Mouse (Mus musculus): Measurements from ENCODE around the gene D17H6S53E. TPM values are rescaled to one million over a fixed set of nuclear protein-coding genes. Genes with fewer than 3 reads are reported as not detected.
"Not testable (repeated sequence)": the region's sequence is repeated elsewhere in the genome, so short reads cannot be mapped to it uniquely, and the experiment has no call there.

D17H6S53E gene
- polyA plus RNA-seq, 1 experiment from 2014 or later, result 8.4 TPM

GRCm38 (mm10) chr17:35105740-35106389 is 20.3 kb upstream of the D17H6S53E start:
- H3K27ac ChIP-seq, result no peak overlapping the region
- H3K36me3 ChIP-seq, result peaks cover 35% of the 10 kb centered on the region
- no peaks in the 10 kb centered on the region for H3K27me3 ChIP-seq (ENCODE audit: low read depth, poor library complexity, severe bottlenecking)
- 35% methylated on average over 13 of the region's 13 CpGs for WGBS
- peak overlapping the region; percentile 13; the same call in 1 of the 2 replicates for H3K4me3 ChIP-seq
- H3K9me3 ChIP-seq (replicated peaks), result no peaks in the 10 kb centered on the region
- peaks cover 8% of the 10 kb centered on the region; the same call in 1 of the 2 replicates for H3K4me1 ChIP-seq
- peak; percentile 40 for DNase-seq (ENCODE audit: low spot score)

- Histone ChIP-seq H3K4me3 (no peak overlapping the region), H3K36me3 (peaks cover 29% of the 10 kb centered on the region), H3K9me3 (replicated peaks) (no peaks in the 10 kb centered on the region), H3K27me3 (ENCODE audit: low read depth, poor library complexity, severe bottlenecking) (no peaks in the 10 kb centered on the region), H3K27ac (no peak overlapping the region), H3K4me1 (peaks cover 8% of the 10 kb centered on the region; the same call in 1 of the 2 replicates)
- no peak for DNase-seq (ENCODE audit: low spot score)
- WGBS, result 80% methylated on average over 3 of the region's 3 CpGs
Measured at GRCm38 (mm10) chr17:35106522-35106921, 19.7 kb upstream of the D17H6S53E start.

- DNase-seq (ENCODE audit: low spot score), result no peak
- Histone ChIP-seq H3K9me3 (replicated peaks) (no peaks in the 10 kb centered on the region), H3K27me3 (ENCODE audit: low read depth, poor library complexity, severe bottlenecking) (no peaks in the 10 kb centered on the region), H3K4me3 (no peak within 1 kb of the TSS), H3K27ac (no peak within 1 kb of the TSS), H3K36me3 (peaks cover 13% of the 10 kb centered on the region), H3K4me1 (peaks cover 8% of the 10 kb centered on the region; the same call in 1 of the 2 replicates)
- WGBS, result 87% methylated on average over 6 of the region's 6 CpGs
Measured at GRCm38 (mm10) chr17:35108097-35108496, 18.1 kb upstream of the D17H6S53E start, which contains the start of gene Ly6g5c. TSS of gene Ly6g5c (plus strand) at chr17:35108279.

GRCm38 (mm10) chr17:35111774-35112173 is 14.4 kb upstream of the D17H6S53E start:
- Histone ChIP-seq H3K36me3 (peaks cover 31% of the 10 kb centered on the region), H3K27ac (no peak overlapping the region), H3K4me1 (no peaks in the 10 kb centered on the region), H3K4me3 (no peak overlapping the region), H3K9me3 (replicated peaks) (no peaks in the 10 kb centered on the region), H3K27me3 (ENCODE audit: low read depth, poor library complexity, severe bottlenecking) (no peaks in the 10 kb centered on the region)
- no peak for DNase-seq (ENCODE audit: low spot score)
- WGBS, result 89% methylated on average over 9 of the region's 9 CpGs

- no peak for DNase-seq (ENCODE audit: low spot score)
- Histone ChIP-seq H3K36me3 (peaks cover 59% of the 10 kb centered on the region), H3K4me1 (peaks cover 9% of the 10 kb centered on the region), H3K27ac (no peak within 1 kb of the TSS), H3K4me3 (no peak within 1 kb of the TSS), H3K9me3 (replicated peaks) (no peaks in the 10 kb centered on the region), H3K27me3 (ENCODE audit: low read depth, poor library complexity, severe bottlenecking) (no peaks in the 10 kb centered on the region)
- 86% methylated on average over 8 of the region's 8 CpGs for WGBS
Measured at GRCm38 (mm10) chr17:35115046-35116019, 10.8 kb upstream of the D17H6S53E start, which contains the start of gene Ly6g5b. TSS of gene Ly6g5b (minus strand) at chr17:35115428.

- peak; percentile 46 for DNase-seq (ENCODE audit: low spot score)
- no peaks in the 10 kb centered on the region for H3K9me3 ChIP-seq (replicated peaks)
- H3K4me3 ChIP-seq, result peak overlapping the region; percentile 89
- under 1% methylated on average over 33 of the region's 33 CpGs for WGBS
- H3K36me3 ChIP-seq, result peaks cover 60% of the 10 kb centered on the region
- H3K27ac ChIP-seq, result peak overlapping the region; percentile 90
- peaks cover 29% of the 10 kb centered on the region for H3K4me1 ChIP-seq
- H3K27me3 ChIP-seq (ENCODE audit: low read depth, poor library complexity, severe bottlenecking), result no peaks in the 10 kb centered on the region
Measured at GRCm38 (mm10) chr17:35120745-35121142, 5.4 kb upstream of the D17H6S53E start.

GRCm38 (mm10) chr17:35121143-35121799 is 4.9 kb upstream of the D17H6S53E start, which contains the start of gene Gpank1:
TSS of gene Gpank1 (plus strand) at chr17:35121455.
- WGBS, result under 1% methylated on average over 50 of the region's 50 CpGs
- Histone ChIP-seq H3K27ac (peak within 1 kb of the TSS; percentile 90), H3K4me3 (peak within 1 kb of the TSS; percentile 89), H3K27me3 (ENCODE audit: low read depth, poor library complexity, severe bottlenecking) (no peaks in the 10 kb centered on the region), H3K4me1 (peaks cover 32% of the 10 kb centered on the region), H3K36me3 (peaks cover 55% of the 10 kb centered on the region), H3K9me3 (replicated peaks) (no peaks in the 10 kb centered on the region)
- DNase-seq (ENCODE audit: low spot score), result peak; percentile 98

- H3K4me1 ChIP-seq, result peaks cover 38% of the 10 kb centered on the region
- no peaks in the 10 kb centered on the region for H3K9me3 ChIP-seq (replicated peaks)
- peak within 1 kb of the TSS; percentile 89 for H3K4me3 ChIP-seq
- H3K27me3 ChIP-seq (ENCODE audit: low read depth, poor library complexity, severe bottlenecking), result no peaks in the 10 kb centered on the region
- DNase-seq (ENCODE audit: low spot score), result peak; percentile 70
- peaks cover 51% of the 10 kb centered on the region for H3K36me3 ChIP-seq
- H3K27ac ChIP-seq, result peak within 1 kb of the TSS; percentile 90
- WGBS, result 1% methylated on average over 19 of the region's 19 CpGs
Measured at GRCm38 (mm10) chr17:35121871-35122303, 4.3 kb upstream of the D17H6S53E start, which contains the start of gene Csnk2b. TSS of gene Csnk2b (minus strand) at chr17:35122053.

GRCm38 (mm10) chr17:35123287-35123686 is 2.9 kb upstream of the D17H6S53E start:
- H3K27me3 ChIP-seq (ENCODE audit: low read depth, poor library complexity, severe bottlenecking); DNase-seq (ENCODE audit: low spot score); H3K4me3 ChIP-seq; H3K9me3 ChIP-seq (replicated peaks); H3K27ac ChIP-seq: not testable (repeated sequence)
- Histone ChIP-seq H3K36me3 (peaks cover 48% of the 10 kb centered on the region), H3K4me1 (peaks cover 49% of the 10 kb centered on the region)
- WGBS, result 92% methylated on average over 9 of the region's 9 CpGs

GRCm38 (mm10) chr17:35124261-35124896 is 1.8 kb upstream of the D17H6S53E start:
- Histone ChIP-seq H3K36me3 (peaks cover 45% of the 10 kb centered on the region), H3K4me3 (0 out of 2 replicates have a peak overlapping the region, but pooled peaks have one; percentile 1), H3K4me1 (peaks cover 57% of the 10 kb centered on the region)
- DNase-seq (ENCODE audit: low spot score); H3K27me3 ChIP-seq (ENCODE audit: low read depth, poor library complexity, severe bottlenecking); H3K27ac ChIP-seq; H3K9me3 ChIP-seq (replicated peaks): not testable (repeated sequence)
- 92% methylated on average over 12 of the region's 12 CpGs for WGBS

GRCm38 (mm10) chr17:35125081-35125480 is 1.1 kb upstream of the D17H6S53E start:
- Histone ChIP-seq H3K4me1 (peaks cover 50% of the 10 kb centered on the region), H3K27ac (no peak overlapping the region), H3K9me3 (replicated peaks) (no peaks in the 10 kb centered on the region), H3K4me3 (0 out of 2 replicates have a peak overlapping the region, but pooled peaks have one; percentile 1), H3K36me3 (peaks cover 39% of the 10 kb centered on the region), H3K27me3 (ENCODE audit: low read depth, poor library complexity, severe bottlenecking) (no peaks in the 10 kb centered on the region)
- DNase-seq (ENCODE audit: low spot score), result no peak
- WGBS, result 93% methylated on average over 1 of the region's 1 CpGs

- H3K9me3 ChIP-seq (replicated peaks), result no peaks in the 10 kb centered on the region
- H3K27ac ChIP-seq, result 0 out of 2 replicates have a peak overlapping the region, but pooled peaks have one; percentile 54
- H3K27me3 ChIP-seq (ENCODE audit: low read depth, poor library complexity, severe bottlenecking), result no peaks in the 10 kb centered on the region
- peak overlapping the region; percentile 64 for H3K4me3 ChIP-seq
- peaks cover 41% of the 10 kb centered on the region for H3K36me3 ChIP-seq
- WGBS, result 37% methylated on average over 6 of the region's 6 CpGs
- H3K4me1 ChIP-seq, result peaks cover 45% of the 10 kb centered on the region
- no peak for DNase-seq (ENCODE audit: low spot score)
Measured at GRCm38 (mm10) chr17:35125578-35125977, 595 bp upstream of the D17H6S53E start.
